Mouse (Mus musculus): ENCODE measurements around the gene Ablim1. TPM values are rescaled to one million over a fixed set of nuclear protein-coding genes. Genes with fewer than 3 reads are reported as not detected.
"Not testable (repeated sequence)": the region's sequence is repeated elsewhere in the genome, so short reads cannot be mapped to it uniquely, and the experiment has no call there.

Gene Ablim1
- polyA plus RNA-seq, 1 experiment, result 216 TPM

DNA sequence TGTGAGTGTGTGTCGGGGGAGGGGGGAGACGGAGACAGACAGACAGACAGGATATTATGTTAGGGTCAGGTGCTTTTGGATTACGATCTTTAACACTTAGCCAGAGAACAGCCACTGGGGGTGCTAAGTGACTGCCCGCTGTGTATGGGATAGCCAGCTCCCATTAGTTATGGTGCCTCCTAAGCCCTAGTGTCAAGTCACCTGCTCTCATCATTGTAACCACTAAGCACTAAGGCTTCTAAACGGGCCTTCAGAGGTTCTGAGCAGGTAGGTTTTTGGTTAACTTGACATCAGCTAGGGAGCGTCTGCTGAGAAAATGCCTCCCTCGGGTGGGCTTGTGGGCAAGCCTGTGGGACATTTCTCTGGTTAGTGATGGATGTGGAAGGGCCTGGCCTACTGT lies 174.6 kb downstream of the Ablim1 start:
- no peak for DNase-seq
- H3K4me1 ChIP-seq (replicated peaks; ENCODE audit: control insufficient read depth, insufficient read depth, low read length), result peaks cover 14% of the 10 kb centered on the region
- no peak overlapping the region for H3K27ac ChIP-seq (ENCODE audit: control insufficient read depth, insufficient read depth, low read length)
- H3K27me3 ChIP-seq (ENCODE audit: control insufficient read depth, insufficient read depth, low read length), result no peaks in the 10 kb centered on the region
- no peaks in the 10 kb centered on the region for H3K36me3 ChIP-seq (ENCODE audit: control insufficient read depth, insufficient read depth, low read length)
- TF ChIP-seq POLR2A (IDR thresholded peaks at IDR 0.05; ENCODE audit: control insufficient read depth, extremely low read depth, insufficient read depth, low read length, poor library complexity), result no peak
- TF ChIP-seq CTCF (IDR thresholded peaks at IDR 0.05; ENCODE audit: borderline replicate concordance, control insufficient read depth, extremely low read depth, insufficient read depth, low read length, poor library complexity), result no peak
- H3K4me3 ChIP-seq (ENCODE audit: control insufficient read depth, insufficient read depth, low read length), result no peak overlapping the region
- WGBS, result 86% methylated on average over 7 of the region's 7 CpGs

DNA sequence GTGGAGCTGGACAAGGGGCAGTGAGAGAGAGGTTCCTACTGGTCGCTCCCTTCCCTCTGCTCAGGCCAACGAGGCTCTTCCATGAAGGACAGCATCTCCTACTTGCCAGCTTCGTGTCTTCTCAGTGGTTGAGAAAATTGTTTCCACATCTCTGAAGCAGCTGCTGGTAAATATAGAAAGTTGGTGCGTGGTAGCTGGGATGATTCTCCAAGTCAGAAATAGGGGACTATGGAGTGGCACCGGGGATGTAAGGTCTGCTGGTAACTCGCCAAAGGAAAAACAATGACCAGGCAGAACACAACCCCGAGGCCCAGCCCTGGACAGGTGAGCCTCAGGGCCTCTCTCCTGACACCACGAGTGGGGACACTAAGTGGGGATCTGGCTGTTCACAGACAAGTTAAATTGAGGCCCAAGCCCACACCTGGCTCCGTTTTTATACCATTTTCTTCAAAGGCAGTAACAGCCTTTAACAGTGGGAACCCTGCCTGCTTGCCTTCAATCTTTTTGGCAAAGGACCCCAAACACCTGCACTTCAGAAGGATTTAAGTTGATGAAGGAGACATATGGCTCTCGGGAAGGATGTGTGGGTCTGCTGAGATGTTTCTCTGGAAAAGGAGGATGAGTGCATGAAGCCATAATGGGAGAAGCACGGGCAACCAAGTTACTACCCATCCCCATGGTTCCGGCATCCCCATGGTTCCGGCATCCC lies 175.7 kb downstream of the Ablim1 start:
- 70% methylated on average over 13 of the region's 13 CpGs for WGBS
- DNase-seq, result no peak
- H3K27ac ChIP-seq (ENCODE audit: control insufficient read depth, insufficient read depth, low read length), result no peak overlapping the region

DNA sequence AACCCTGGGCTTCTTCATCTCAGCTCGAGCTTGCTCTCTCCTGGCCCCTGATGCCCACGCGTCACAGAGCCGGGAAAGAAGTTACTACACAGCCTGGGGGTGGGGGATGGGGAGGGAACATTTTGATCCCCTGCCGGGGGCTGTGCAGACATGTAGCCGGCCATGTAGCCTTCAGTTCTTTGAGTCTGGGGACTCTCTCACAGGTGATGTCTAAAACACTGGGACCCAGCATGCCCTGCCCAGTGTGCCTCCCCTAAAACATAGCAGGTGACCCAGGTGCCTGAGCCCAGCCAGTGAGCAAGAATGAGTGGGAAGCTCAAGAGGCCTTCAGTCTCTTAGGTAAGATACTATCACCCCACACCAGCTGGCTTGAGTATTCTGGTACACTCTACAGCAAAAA lies 176.2 kb downstream of the Ablim1 start:
- H3K27ac ChIP-seq (ENCODE audit: control insufficient read depth, insufficient read depth, low read length), result no peak overlapping the region
- WGBS, result 78% methylated on average over 6 of the region's 6 CpGs
- no peaks in the 10 kb centered on the region for H3K27me3 ChIP-seq (ENCODE audit: control insufficient read depth, insufficient read depth, low read length)
- no peak for DNase-seq
- H3K4me3 ChIP-seq (ENCODE audit: control insufficient read depth, insufficient read depth, low read length), result no peak overlapping the region
- peaks cover 25% of the 10 kb centered on the region for H3K4me1 ChIP-seq (replicated peaks; ENCODE audit: control insufficient read depth, insufficient read depth, low read length)
- no peaks in the 10 kb centered on the region for H3K36me3 ChIP-seq (ENCODE audit: control insufficient read depth, insufficient read depth, low read length)
- TF ChIP-seq CTCF (IDR thresholded peaks at IDR 0.05; ENCODE audit: borderline replicate concordance, control insufficient read depth, extremely low read depth, insufficient read depth, low read length, poor library complexity) (no peak), POLR2A (IDR thresholded peaks at IDR 0.05; ENCODE audit: control insufficient read depth, extremely low read depth, insufficient read depth, low read length, poor library complexity) (no peak)

More for the DNA sequence above, 175.7 kb downstream of the Ablim1 start:
- TF ChIP-seq CTCF (IDR thresholded peaks at IDR 0.05; ENCODE audit: borderline replicate concordance, control insufficient read depth, extremely low read depth, insufficient read depth, low read length, poor library complexity), result no peak
- TF ChIP-seq POLR2A (IDR thresholded peaks at IDR 0.05; ENCODE audit: control insufficient read depth, extremely low read depth, insufficient read depth, low read length, poor library complexity), result no peak
- no peaks in the 10 kb centered on the region for H3K36me3 ChIP-seq (ENCODE audit: control insufficient read depth, insufficient read depth, low read length)
- peaks cover 20% of the 10 kb centered on the region for H3K4me1 ChIP-seq (replicated peaks; ENCODE audit: control insufficient read depth, insufficient read depth, low read length)
- no peak overlapping the region for H3K4me3 ChIP-seq (ENCODE audit: control insufficient read depth, insufficient read depth, low read length)
- no peaks in the 10 kb centered on the region for H3K27me3 ChIP-seq (ENCODE audit: control insufficient read depth, insufficient read depth, low read length)

DNA sequence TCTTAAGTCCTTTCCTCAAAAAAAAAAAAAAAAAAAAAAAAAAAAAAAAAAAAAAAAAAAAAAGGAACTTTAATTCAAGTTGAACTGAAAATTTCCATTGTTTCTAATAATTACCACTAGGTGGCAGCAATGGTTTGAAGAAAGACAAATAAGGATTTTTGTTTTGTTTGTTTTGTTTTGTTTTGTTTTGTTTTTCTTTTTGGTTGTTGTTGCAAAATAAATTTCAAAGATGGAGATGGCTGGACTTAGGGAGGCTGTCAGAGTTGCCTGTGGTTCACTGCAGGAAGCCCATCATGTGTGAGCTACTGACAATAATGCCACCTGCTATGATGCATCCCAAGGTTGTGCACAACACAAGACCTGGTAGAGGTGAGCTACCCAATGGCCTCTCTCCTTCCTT lies 176.7 kb downstream of the Ablim1 start:
- Histone ChIP-seq H3K27ac (ENCODE audit: control insufficient read depth, insufficient read depth, low read length) (no peak overlapping the region), H3K36me3 (ENCODE audit: control insufficient read depth, insufficient read depth, low read length) (no peaks in the 10 kb centered on the region), H3K27me3 (ENCODE audit: control insufficient read depth, insufficient read depth, low read length) (no peaks in the 10 kb centered on the region), H3K4me1 (replicated peaks; ENCODE audit: control insufficient read depth, insufficient read depth, low read length) (peaks cover 30% of the 10 kb centered on the region), H3K4me3 (ENCODE audit: control insufficient read depth, insufficient read depth, low read length) (no peak overlapping the region)
- DNase-seq, result no peak
- no peak for TF ChIP-seq POLR2A (IDR thresholded peaks at IDR 0.05; ENCODE audit: control insufficient read depth, extremely low read depth, insufficient read depth, low read length, poor library complexity)
- TF ChIP-seq CTCF (IDR thresholded peaks at IDR 0.05; ENCODE audit: borderline replicate concordance, control insufficient read depth, extremely low read depth, insufficient read depth, low read length, poor library complexity), result no peak

GRCm38 (mm10) chr19:57136228-57136627 lies 178.5 kb downstream of the Ablim1 start:
- no peak overlapping the region for H3K27ac ChIP-seq (ENCODE audit: control insufficient read depth, insufficient read depth, low read length)
- peaks cover 45% of the 10 kb centered on the region for H3K4me1 ChIP-seq (replicated peaks; ENCODE audit: control insufficient read depth, insufficient read depth, low read length)
- WGBS, result 60% methylated on average over 7 of the region's 7 CpGs
- no peaks in the 10 kb centered on the region for H3K36me3 ChIP-seq (ENCODE audit: control insufficient read depth, insufficient read depth, low read length)
- TF ChIP-seq POLR2A (IDR thresholded peaks at IDR 0.05; ENCODE audit: control insufficient read depth, extremely low read depth, insufficient read depth, low read length, poor library complexity), result no peak
- TF ChIP-seq CTCF (IDR thresholded peaks at IDR 0.05; ENCODE audit: borderline replicate concordance, control insufficient read depth, extremely low read depth, insufficient read depth, low read length, poor library complexity), result peak; percentile 43; the same call in 1 of the 2 replicates
- no peak overlapping the region for H3K4me3 ChIP-seq (ENCODE audit: control insufficient read depth, insufficient read depth, low read length)
- no peaks in the 10 kb centered on the region for H3K27me3 ChIP-seq (ENCODE audit: control insufficient read depth, insufficient read depth, low read length)
- peak; percentile 79 for DNase-seq

- peaks cover 48% of the 10 kb centered on the region for H3K4me1 ChIP-seq (replicated peaks; ENCODE audit: control insufficient read depth, insufficient read depth, low read length)
- not testable (repeated sequence) for H3K27ac ChIP-seq (ENCODE audit: control insufficient read depth, insufficient read depth, low read length)
Measured at GRCm38 (mm10) chr19:57135654-57136053, 179.1 kb downstream of the Ablim1 start.

More at GRCm38 (mm10) chr19:57135654-57136053, 179.1 kb downstream of the Ablim1 start:
- H3K4me3 ChIP-seq (ENCODE audit: control insufficient read depth, insufficient read depth, low read length); H3K36me3 ChIP-seq (ENCODE audit: control insufficient read depth, insufficient read depth, low read length); H3K27me3 ChIP-seq (ENCODE audit: control insufficient read depth, insufficient read depth, low read length); DNase-seq: not testable (repeated sequence)
- WGBS, result 92% methylated on average over 6 of the region's 6 CpGs

Measured in thymus, adult 2 months (tissue).